Mouse (Mus musculus) myocyte (in vitro differentiated cells): ENCODE data around the gene Ptprm.

Source experiments
- CEBPB ChIP-seq: IDR thresholded peaks from 2 replicates; pipeline ENCODE4 v1.6.1; 2011; ENCODE audit warnings: mild to moderate bottlenecking, moderate library complexity; ENCODE audit not compliant: poor library complexity, insufficient read depth, severe bottlenecking
- E2F4 ChIP-seq: IDR thresholded peaks from one replicate; pipeline ENCODE4 v1.6.1; 2011; ENCODE audit warnings: mild to moderate bottlenecking, control low read depth, moderate library complexity; ENCODE audit not compliant: insufficient read depth
- POLR2A ChIP-seq: IDR thresholded peaks from one replicate; pipeline ENCODE4 v1.6.1; 2011; ENCODE audit warnings: low read depth, mild to moderate bottlenecking, control low read depth, moderate library complexity; ENCODE audit not compliant: insufficient read length
- REST ChIP-seq: IDR thresholded peaks from one replicate; pipeline ENCODE4 v1.6.1; 2011; ENCODE audit warnings: mild to moderate bottlenecking, control low read depth, moderate library complexity; ENCODE audit not compliant: insufficient read depth, insufficient read length

DNA sequence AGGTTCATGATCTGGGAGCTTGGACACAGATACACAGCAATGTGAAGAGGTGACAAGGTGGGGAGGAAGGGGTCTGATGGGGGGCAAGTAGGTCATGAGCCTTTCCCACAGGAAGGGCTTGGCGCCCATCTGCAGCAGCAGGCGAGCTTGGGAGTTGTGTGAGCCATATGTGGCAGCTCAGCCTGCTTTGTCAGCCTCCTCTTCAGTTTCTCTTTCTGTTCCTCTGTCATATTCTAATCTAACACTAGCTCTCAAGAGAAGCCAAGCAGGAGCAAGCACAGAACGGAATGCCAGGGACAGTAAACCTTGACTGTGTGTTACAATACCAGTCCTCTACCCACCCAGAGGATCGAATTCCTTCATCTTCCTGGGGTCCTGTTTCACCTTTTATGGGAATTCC, 94.2 kb downstream of the Ptprm start:
- TF ChIP-seq POLR2A, result no peak
- TF ChIP-seq E2F4, result no peak
- no peak for TF ChIP-seq REST
- TF ChIP-seq CEBPB, result no peak
